Mouse (Mus musculus) kidney, postnatal 0 days (tissue): ENCODE results near the gene Mrs2. TPM values are rescaled to one million over a fixed set of nuclear protein-coding genes. Genes with fewer than 3 reads are reported as not detected.

Source experiments
- ATAC-seq: fragments of 200-750 bp; cut with Nextera tagmentation; replicated peaks from 2 replicates; pipeline ENCODE4 v1.8.0; 2017; ENCODE audit warnings: low read depth, moderate number of reproducible peaks, moderate TSS enrichment, moderate library complexity; ENCODE audit not compliant: low FRiP score
- DNase-seq: peaks from one replicate; pipeline ENCODE4 v3.0.0-alpha.2; 2016; ENCODE audit warnings: low spot score
- H3K27ac ChIP-seq: fragments of 300-500 bp; sonication (generic); 2 replicates; pipeline ENCODE4 v1.5.1; 2014; ENCODE audit warnings: mild to moderate bottlenecking
- H3K27me3 ChIP-seq: fragments of 300-500 bp; sonication (generic); 2 replicates; pipeline ENCODE4 v1.6.1; 2014; ENCODE audit warnings: low read length, mixed read lengths; ENCODE audit not compliant: insufficient read depth
- H3K36me3 ChIP-seq: fragments of 300-500 bp; sonication (generic); 2 replicates; pipeline ENCODE4 v1.6.1; 2014; ENCODE audit warnings: low read length, mixed read lengths; ENCODE audit not compliant: insufficient read depth
- H3K4me1 ChIP-seq: fragments of 300-500 bp; sonication (generic); replicated peaks from 2 replicates; pipeline ENCODE4 v1.6.1; 2014; ENCODE audit warnings: antibody characterized with exemption, low read length, mixed read lengths; ENCODE audit not compliant: insufficient read depth
- H3K4me2 ChIP-seq: fragments of 300-500 bp; sonication (generic); 2 replicates; pipeline ENCODE4 v1.6.1; 2014; ENCODE audit warnings: mild to moderate bottlenecking, low read length, moderate library complexity, mixed read lengths
- H3K4me3 ChIP-seq: fragments of 300-500 bp; sonication (generic); replicated peaks from 2 replicates; pipeline ENCODE4 v1.5.1; 2014; ENCODE audit warnings: low read depth, low read length
- H3K9ac ChIP-seq: fragments of 300-500 bp; sonication (generic); 2 replicates; pipeline ENCODE4 v1.6.1; 2014; ENCODE audit warnings: low read depth, low read length
- H3K9me3 ChIP-seq: fragments of 300-500 bp; sonication (generic); replicated peaks from 2 replicates; pipeline ENCODE4 v1.6.1; 2016; ENCODE audit warnings: low read length, inconsistent platforms, mixed read lengths
- CTCF ChIP-seq: IDR thresholded peaks from 2 replicates; pipeline ENCODE4 v1.5.1; 2016; ENCODE audit warnings: antibody characterized with exemption, low read depth, mild to moderate bottlenecking, moderate library complexity
- WGBS: fragments of 180-500 bp; shearing (Covaris S2); extraction: QIAGEN DNeasy Blood & Tissue Kit; methylation state at CpG from one replicate; pipeline ENCODE4 v1.1.7; 2014; 5-methylcytosine and 5-hydroxymethylcytosine counted together
- polyA plus RNA-seq: library from polyadenylated mRNA; unstranded; fragments of >200 nt; fragmentation: Nextera tagmentation; extraction: Ambion mirVana; gene quantifications from 2 replicates; pipeline ENCODE4 v1.2.1, GENCODE M21; 2015

The Mrs2 gene
- polyA plus RNA-seq, 1 experiment from 2014 or later, result 13.7 TPM

- no peak for TF ChIP-seq CTCF
- Histone ChIP-seq H3K9ac (no peak overlapping the region), H3K9me3 (no peaks in the 10 kb centered on the region), H3K27me3 (no peaks in the 10 kb centered on the region), H3K4me2 (no peak overlapping the region), H3K4me3 (no peak overlapping the region), H3K36me3 (no peaks in the 10 kb centered on the region), H3K27ac (no peak overlapping the region), H3K4me1 (0 out of 2 replicates have a peak, but pooled peaks cover 7% of the 10 kb centered on the region)
- ATAC-seq (no peak), DNase-seq (no peak)
- 89% methylated on average over 5 of the region's 5 CpGs for WGBS
Observed at GRCm38 (mm10) chr13:25052671-25053070, 32.5 kb upstream of the Mrs2 start.

GRCm38 (mm10) chr13:25039488-25039887 lies 19.3 kb upstream of the Mrs2 start:
- Histone ChIP-seq H3K4me1 (no peaks in the 10 kb centered on the region), H3K9me3 (no peaks in the 10 kb centered on the region), H3K27ac (no peak overlapping the region), H3K36me3 (no peaks in the 10 kb centered on the region), H3K4me2 (no peak overlapping the region), H3K4me3 (no peak overlapping the region), H3K27me3 (no peaks in the 10 kb centered on the region), H3K9ac (no peak overlapping the region)
- WGBS, result 82% methylated on average over 2 of the region's 2 CpGs
- ATAC-seq (no peak), DNase-seq (no peak)
- TF ChIP-seq CTCF, result no peak

GRCm38 (mm10) chr13:25027114-25027425 lies 6.9 kb upstream of the Mrs2 start:
- no peak overlapping the region for H3K9ac ChIP-seq

GRCm38 (mm10) chr13:25026409-25027113 lies 6.4 kb upstream of the Mrs2 start:
- no peak for ATAC-seq
- H3K4me1 ChIP-seq, result no peaks in the 10 kb centered on the region
- 67% methylated on average over 6 of the region's 6 CpGs for WGBS

More at GRCm38 (mm10) chr13:25027114-25027425, 6.9 kb upstream of the Mrs2 start:
- H3K9me3 ChIP-seq, result no peaks in the 10 kb centered on the region
- no peak overlapping the region for H3K27ac ChIP-seq
- no peak overlapping the region for H3K4me3 ChIP-seq
- no peaks in the 10 kb centered on the region for H3K4me1 ChIP-seq
- H3K4me2 ChIP-seq, result no peak overlapping the region
- H3K27me3 ChIP-seq, result no peaks in the 10 kb centered on the region
- ATAC-seq, result no peak
- peak; percentile 46; the same call in 1 of the 2 replicates for TF ChIP-seq CTCF
- DNase-seq, result no peak
- H3K36me3 ChIP-seq, result no peaks in the 10 kb centered on the region
- 70% methylated on average over 3 of the region's 3 CpGs for WGBS

GRCm38 (mm10) chr13:25024655-25025054 lies 4.5 kb upstream of the Mrs2 start:
- H3K27me3 ChIP-seq, result no peaks in the 10 kb centered on the region
- no peak overlapping the region for H3K4me2 ChIP-seq
- H3K9ac ChIP-seq, result no peak overlapping the region
- H3K4me1 ChIP-seq, result no peaks in the 10 kb centered on the region
- no peak overlapping the region for H3K4me3 ChIP-seq
- WGBS, result 36% methylated on average over 2 of the region's 2 CpGs
- DNase-seq (peak; percentile 69), ATAC-seq (no peak)
- H3K9me3 ChIP-seq, result no peaks in the 10 kb centered on the region
- H3K36me3 ChIP-seq, result no peaks in the 10 kb centered on the region
- TF ChIP-seq CTCF, result peak; percentile 69
- H3K27ac ChIP-seq, result no peak overlapping the region

More at GRCm38 (mm10) chr13:25026409-25027113, 6.4 kb upstream of the Mrs2 start:
- Histone ChIP-seq H3K27ac (no peak overlapping the region), H3K4me2 (no peak overlapping the region), H3K9ac (no peak overlapping the region), H3K27me3 (no peaks in the 10 kb centered on the region), H3K9me3 (no peaks in the 10 kb centered on the region), H3K4me3 (no peak overlapping the region), H3K36me3 (no peaks in the 10 kb centered on the region)
- no peak for TF ChIP-seq CTCF
- DNase-seq, result no peak

GRCm38 (mm10) chr13:25023129-25023528 lies 3.0 kb upstream of the Mrs2 start:
- H3K27me3 ChIP-seq, result no peaks in the 10 kb centered on the region
- DNase-seq (no peak), ATAC-seq (no peak)
- 82% methylated on average over 3 of the region's 3 CpGs for WGBS
- TF ChIP-seq CTCF, result no peak
- no peak overlapping the region for H3K27ac ChIP-seq
- no peaks in the 10 kb centered on the region for H3K9me3 ChIP-seq
- H3K36me3 ChIP-seq, result no peaks in the 10 kb centered on the region
- peaks cover 9% of the 10 kb centered on the region for H3K4me1 ChIP-seq
- no peak overlapping the region for H3K4me2 ChIP-seq
- H3K4me3 ChIP-seq, result no peak overlapping the region
- no peak overlapping the region for H3K9ac ChIP-seq

- Histone ChIP-seq H3K4me3 (no peak overlapping the region), H3K27ac (no peak overlapping the region), H3K4me1 (peaks cover 9% of the 10 kb centered on the region), H3K4me2 (no peak overlapping the region), H3K9me3 (no peaks in the 10 kb centered on the region), H3K27me3 (no peaks in the 10 kb centered on the region), H3K9ac (no peak overlapping the region), H3K36me3 (0 out of 2 replicates have a peak, but pooled peaks cover 5% of the 10 kb centered on the region)
- DNase-seq (no peak), ATAC-seq (no peak)
- TF ChIP-seq CTCF, result no peak
- 66% methylated on average over 4 of the region's 4 CpGs for WGBS
Observed at GRCm38 (mm10) chr13:25022386-25022785, 2.2 kb upstream of the Mrs2 start.
